Mouse (Mus musculus): ENCODE data around the gene Olfr1042.

DNA sequence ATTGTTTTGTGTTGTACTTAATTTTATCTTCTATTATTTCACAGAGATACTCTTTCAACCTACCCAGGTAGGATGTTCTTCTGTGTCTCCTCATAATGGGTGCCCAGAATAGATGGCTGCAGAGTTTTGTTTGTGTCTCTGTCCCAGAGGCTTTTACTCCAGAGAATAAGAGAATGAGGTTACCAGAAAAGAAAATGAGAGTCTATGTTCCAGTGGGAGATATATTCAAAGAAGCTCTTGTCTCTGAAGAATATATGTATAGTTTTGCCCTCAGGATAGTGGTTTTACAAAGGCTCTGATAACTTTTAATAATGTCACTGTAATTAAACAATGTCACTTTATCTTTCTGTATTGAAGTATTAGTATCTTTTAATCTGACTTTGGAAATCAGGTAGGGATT is 23.9 kb upstream of the Olfr1042 start, which contains the start of gene Olfr52:
- TF ChIP-seq POLR2A (IDR thresholded peaks at IDR 0.05; ENCODE audit: low read depth, low read length) = no peak
- TF ChIP-seq CTCF (IDR thresholded peaks at IDR 0.05; ENCODE audit: borderline replicate concordance, insufficient read depth, low read length) = no peak

Data from embryonic fibroblast, embryonic 13.5 days (primary cell).